Mouse (Mus musculus) hindbrain, embryonic 10.5 days (tissue): ENCODE results near the gene Map1s. TPM values are rescaled to one million over a fixed set of nuclear protein-coding genes. Genes with fewer than 3 reads are reported as not detected.
A peak's percentile ranks its signal among the peaks of the same experiment; 100 is the strongest.

Source experiments
- DNase-seq: peaks from one replicate; pipeline ENCODE4 v3.0.0-alpha.2; 2017; ENCODE audit warnings: low spot score
- H3K27ac ChIP-seq: fragments of 300-500 bp; sonication (generic); 2 replicates; pipeline ENCODE4 v1.5.1; 2016; ENCODE audit warnings: mild to moderate bottlenecking, moderate library complexity
- H3K27me3 ChIP-seq: fragments of 300-500 bp; sonication (generic); 2 replicates; pipeline ENCODE4 v1.6.1; 2016; ENCODE audit warnings: mild to moderate bottlenecking; ENCODE audit not compliant: poor library complexity, insufficient read depth, severe bottlenecking
- H3K36me3 ChIP-seq: fragments of 300-500 bp; sonication (generic); 2 replicates; pipeline ENCODE4 v1.6.1; 2016; ENCODE audit warnings: mild to moderate bottlenecking, moderate library complexity
- H3K4me1 ChIP-seq: fragments of 300-500 bp; sonication (generic); replicated peaks from 2 replicates; pipeline ENCODE4 v1.6.1; 2016; ENCODE audit warnings: mild to moderate bottlenecking
- H3K4me3 ChIP-seq: fragments of 300-500 bp; sonication (generic); 2 replicates; pipeline ENCODE4 v1.5.1; 2016; ENCODE audit warnings: mild to moderate bottlenecking, moderate library complexity
- H3K9me3 ChIP-seq: fragments of 300-500 bp; sonication (generic); 2 replicates; pipeline ENCODE4 v1.6.1; 2016; ENCODE audit warnings: mild to moderate bottlenecking, moderate library complexity
- WGBS: fragments of 180-500 bp; shearing (Covaris S2); methylation state at CpG from one replicate; pipeline ENCODE4 v1.1.7; 2016; 5-methylcytosine and 5-hydroxymethylcytosine counted together
- polyA plus RNA-seq: library from polyadenylated mRNA; unstranded; fragments of >200 nt; fragmentation: Nextera tagmentation; extraction: Ambion mirVana; gene quantifications from 2 replicates; pipeline ENCODE4 v1.2.1, GENCODE M21; 2016

Map1s gene
- polyA plus RNA-seq, 1 experiment from 2014 or later = 74.5 TPM

GRCm38 (mm10) chr8:70897021-70897680 is 8.6 kb upstream of the Map1s start, which contains the start of gene Rpl18a:
TSS of gene Rpl18a (minus strand) at chr8:70897412.
- H3K27ac ChIP-seq = peak within 1 kb of the TSS; percentile 95
- H3K9me3 ChIP-seq = no peaks in the 10 kb centered on the region
- WGBS = under 1% methylated on average over 60 of the region's 60 CpGs
- peak; percentile 97 for DNase-seq
- peaks cover 41% of the 10 kb centered on the region for H3K4me1 ChIP-seq
- H3K27me3 ChIP-seq = peaks cover 32% of the 10 kb centered on the region
- peak within 1 kb of the TSS; percentile 71 for H3K4me3 ChIP-seq
- H3K36me3 ChIP-seq = peaks cover 38% of the 10 kb centered on the region

GRCm38 (mm10) chr8:70897681-70898413 is 7.9 kb upstream of the Map1s start:
- H3K4me3 ChIP-seq = peak overlapping the region; percentile 71
- peaks cover 35% of the 10 kb centered on the region for H3K36me3 ChIP-seq
- H3K27me3 ChIP-seq = peaks cover 29% of the 10 kb centered on the region
- peaks cover 34% of the 10 kb centered on the region for H3K4me1 ChIP-seq
- peak; percentile 86 for DNase-seq
- H3K27ac ChIP-seq = peak overlapping the region; percentile 95
- no peaks in the 10 kb centered on the region for H3K9me3 ChIP-seq
- WGBS = under 1% methylated on average over 20 of the region's 20 CpGs

GRCm38 (mm10) chr8:70898661-70899198 is 7.0 kb upstream of the Map1s start:
- no peak for DNase-seq
- H3K9me3 ChIP-seq = no peaks in the 10 kb centered on the region
- 62% methylated on average over 2 of the region's 2 CpGs for WGBS
- H3K27me3 ChIP-seq = peaks cover 24% of the 10 kb centered on the region
- peaks cover 26% of the 10 kb centered on the region for H3K4me1 ChIP-seq
- H3K36me3 ChIP-seq = peaks cover 26% of the 10 kb centered on the region
- H3K27ac ChIP-seq = peak overlapping the region; percentile 95
- peak overlapping the region; percentile 71 for H3K4me3 ChIP-seq

GRCm38 (mm10) chr8:70899226-70899625 is 6.5 kb upstream of the Map1s start:
- Histone ChIP-seq H3K9me3 (no peaks in the 10 kb centered on the region), H3K4me1 (peaks cover 26% of the 10 kb centered on the region), H3K27ac (no peak overlapping the region), H3K4me3 (no peak overlapping the region; the same call in 1 of the 2 replicates), H3K36me3 (peaks cover 21% of the 10 kb centered on the region), H3K27me3 (peaks cover 22% of the 10 kb centered on the region)
- DNase-seq = no peak
- 94% methylated on average over 2 of the region's 2 CpGs for WGBS

- no peak overlapping the region for H3K27ac ChIP-seq
- DNase-seq = no peak
- peaks cover 4% of the 10 kb centered on the region for H3K36me3 ChIP-seq
- no peaks in the 10 kb centered on the region for H3K9me3 ChIP-seq
- no peak overlapping the region for H3K4me3 ChIP-seq
- H3K4me1 ChIP-seq = peaks cover 21% of the 10 kb centered on the region
- peaks cover 15% of the 10 kb centered on the region; the same call in 1 of the 2 replicates for H3K27me3 ChIP-seq
- 72% methylated on average over 2 of the region's 2 CpGs for WGBS
These were observed 4.8 kb upstream of the Map1s start for GRCm38 (mm10) chr8:70900872-70901387.

GRCm38 (mm10) chr8:70902211-70902610 is 3.5 kb upstream of the Map1s start:
- 43% methylated on average over 5 of the region's 5 CpGs for WGBS
- no peaks in the 10 kb centered on the region for H3K9me3 ChIP-seq

GRCm38 (mm10) chr8:70903112-70903511 is 2.6 kb upstream of the Map1s start:
- no peak for DNase-seq
- Histone ChIP-seq H3K27me3 (peaks cover 15% of the 10 kb centered on the region; the same call in 1 of the 2 replicates), H3K36me3 (peaks cover 4% of the 10 kb centered on the region), H3K4me3 (no peak overlapping the region), H3K9me3 (no peaks in the 10 kb centered on the region), H3K27ac (no peak overlapping the region), H3K4me1 (peaks cover 31% of the 10 kb centered on the region)
- WGBS = 49% methylated on average over 4 of the region's 4 CpGs

More at GRCm38 (mm10) chr8:70902211-70902610, 3.5 kb upstream of the Map1s start:
- Histone ChIP-seq H3K27ac (no peak overlapping the region), H3K4me3 (no peak overlapping the region), H3K27me3 (peaks cover 15% of the 10 kb centered on the region; the same call in 1 of the 2 replicates), H3K4me1 (peaks cover 26% of the 10 kb centered on the region), H3K36me3 (no peaks in the 10 kb centered on the region)
- DNase-seq = no peak

- H3K9me3 ChIP-seq = no peaks in the 10 kb centered on the region
- peaks cover 4% of the 10 kb centered on the region for H3K36me3 ChIP-seq
- peaks cover 27% of the 10 kb centered on the region for H3K4me1 ChIP-seq
- no peak overlapping the region for H3K27ac ChIP-seq
- H3K27me3 ChIP-seq = peaks cover 15% of the 10 kb centered on the region; the same call in 1 of the 2 replicates
- DNase-seq = no peak
- no peak overlapping the region for H3K4me3 ChIP-seq
These were observed 2.1 kb upstream of the Map1s start for GRCm38 (mm10) chr8:70903582-70903981.

GRCm38 (mm10) chr8:70904532-70904931 is 1.2 kb upstream of the Map1s start:
- peaks cover 15% of the 10 kb centered on the region; the same call in 1 of the 2 replicates for H3K27me3 ChIP-seq
- no peak for DNase-seq
- H3K27ac ChIP-seq = no peak overlapping the region
- H3K9me3 ChIP-seq = no peaks in the 10 kb centered on the region
- WGBS = 70% methylated on average over 4 of the region's 4 CpGs
- H3K4me1 ChIP-seq = peaks cover 22% of the 10 kb centered on the region
- peaks cover 12% of the 10 kb centered on the region for H3K36me3 ChIP-seq
- H3K4me3 ChIP-seq = no peak overlapping the region

GRCm38 (mm10) chr8:70905463-70905830 is 285 bp upstream of the Map1s start:
- no peak for DNase-seq
- 20% methylated on average over 8 of the region's 8 CpGs for WGBS
- Histone ChIP-seq H3K27me3 (peaks cover 15% of the 10 kb centered on the region; the same call in 1 of the 2 replicates), H3K9me3 (no peaks in the 10 kb centered on the region), H3K27ac (peak overlapping the region; percentile 98), H3K36me3 (peaks cover 15% of the 10 kb centered on the region), H3K4me3 (peak overlapping the region; percentile 98), H3K4me1 (peaks cover 22% of the 10 kb centered on the region)

- DNase-seq = no peak
- H3K36me3 ChIP-seq = peaks cover 35% of the 10 kb centered on the region
- no peak overlapping the region for H3K27ac ChIP-seq
- peaks cover 22% of the 10 kb centered on the region for H3K4me1 ChIP-seq
- WGBS = 92% methylated on average over 2 of the region's 2 CpGs
- peaks cover 11% of the 10 kb centered on the region; the same call in 1 of the 2 replicates for H3K27me3 ChIP-seq
- H3K4me3 ChIP-seq = no peak overlapping the region
- no peaks in the 10 kb centered on the region for H3K9me3 ChIP-seq
These were observed 1.8 kb downstream of the Map1s start for GRCm38 (mm10) chr8:70907518-70907917.

GRCm38 (mm10) chr8:70911596-70911995 is 5.9 kb downstream of the Map1s start:
- no peak overlapping the region for H3K27ac ChIP-seq
- H3K27me3 ChIP-seq = no peaks in the 10 kb centered on the region
- H3K4me3 ChIP-seq = no peak overlapping the region
- H3K4me1 ChIP-seq = peaks cover 12% of the 10 kb centered on the region
- H3K36me3 ChIP-seq = peaks cover 76% of the 10 kb centered on the region
- 80% methylated on average over 5 of the region's 5 CpGs for WGBS
- 0 out of 2 replicates have a peak, but pooled peaks cover 4% of the 10 kb centered on the region for H3K9me3 ChIP-seq
- DNase-seq = no peak
